Mouse (Mus musculus): ENCODE measurements around the gene Arpc5. TPM values are rescaled to one million over a fixed set of nuclear protein-coding genes. Genes with fewer than 3 reads are reported as not detected.

Gene Arpc5
- 123 and 176 TPM in 2 replicates for polyA plus RNA-seq (2012; rRNA removed)

DNA sequence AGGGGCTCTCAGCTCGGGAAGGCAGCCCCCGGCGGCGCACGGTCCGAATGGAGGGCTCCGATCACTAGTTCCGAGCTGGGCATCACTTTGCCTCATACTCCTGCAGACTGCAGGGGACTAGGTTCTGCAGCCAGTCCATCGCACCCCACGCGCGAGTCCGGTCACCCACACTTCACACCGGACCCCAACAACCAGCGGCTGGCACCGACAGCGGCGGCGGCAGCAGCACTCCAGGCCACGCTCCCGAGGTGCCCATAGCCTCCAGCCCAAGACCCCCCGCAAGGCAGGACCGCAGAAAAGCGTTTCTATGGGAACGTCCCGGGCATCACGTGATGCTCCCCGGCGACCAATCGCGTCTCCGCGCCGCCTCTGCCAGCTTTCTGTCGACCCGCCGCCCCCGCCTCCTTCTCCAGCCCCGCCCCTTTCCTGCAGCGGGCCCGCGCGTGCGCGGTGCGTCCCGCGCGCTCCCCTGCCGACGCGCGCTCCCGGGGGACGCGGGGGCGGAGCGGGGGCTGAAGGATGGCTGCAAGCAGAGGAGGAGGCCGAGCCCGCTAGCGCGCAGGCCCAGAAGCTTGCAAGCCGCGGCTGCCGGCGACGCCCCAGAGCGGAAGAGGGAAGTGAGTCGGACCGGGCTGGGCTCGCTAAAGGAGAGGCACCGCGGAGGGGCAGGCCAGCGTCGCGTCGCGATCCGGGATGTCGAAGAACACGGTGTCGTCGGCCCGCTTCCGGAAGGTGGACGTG is at the start of gene Arpc5, which contains the start of gene Rgl1:
TSS of gene Arpc5 (plus strand) at position 511 of the 741 bp plus-strand sequence.
TSS of gene Rgl1 (minus strand) at position 320 of the 741 bp plus-strand sequence.

DNA sequence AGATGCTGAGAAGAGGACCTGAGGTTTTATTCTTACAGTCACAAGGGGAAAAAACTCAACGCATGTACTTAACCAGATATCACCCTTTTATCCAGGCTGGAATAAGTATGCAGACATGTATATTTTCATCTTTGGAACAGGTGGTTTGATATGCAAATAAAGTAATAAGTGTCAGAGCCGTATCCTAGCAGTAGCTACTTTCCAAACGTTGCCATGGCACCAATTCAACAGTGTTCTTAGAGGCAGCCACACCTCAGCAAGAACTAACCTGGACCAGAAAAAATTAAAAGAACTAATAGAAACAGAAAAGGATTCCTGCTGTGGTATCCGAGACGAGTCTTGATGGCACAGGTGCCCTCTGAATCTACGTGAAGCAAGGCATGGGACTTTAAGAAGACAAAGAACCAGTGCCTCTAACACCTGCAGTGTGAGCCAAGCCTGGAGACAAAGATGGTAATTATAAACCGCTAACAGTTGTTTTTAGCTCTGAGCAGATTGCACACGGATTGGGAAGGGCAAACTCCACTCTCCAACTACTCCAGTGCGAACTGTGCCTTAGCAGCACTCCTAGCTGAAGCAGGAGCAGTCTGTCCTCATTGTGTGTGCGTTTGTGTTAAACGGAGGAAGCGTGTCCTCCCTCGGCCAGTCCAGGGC is 15.9 kb upstream of the Arpc5 start, which contains the start of gene Apobec4:
TSS of gene Apobec4 (plus strand) at position 240 of the 654 bp plus-strand sequence.

DNA sequence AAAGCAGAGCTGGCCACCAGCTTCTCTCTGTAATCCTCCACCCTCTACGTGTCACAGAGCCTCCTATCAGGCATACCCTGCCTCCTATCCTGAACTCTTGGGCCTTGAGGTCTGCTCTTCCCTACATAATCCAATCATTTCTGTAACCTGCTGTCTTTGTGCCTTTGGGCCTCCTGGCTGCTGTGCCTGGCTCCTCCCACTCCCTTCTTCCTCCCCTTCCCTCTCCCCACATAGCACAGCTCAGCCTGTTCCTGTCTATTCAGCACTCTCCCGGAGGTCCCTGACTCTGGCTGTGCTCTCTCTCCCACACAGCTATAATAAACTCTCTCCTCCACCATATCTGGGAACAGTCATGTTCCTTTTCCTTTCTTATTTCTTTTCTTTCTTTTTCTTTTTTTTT is 33.6 kb downstream of the Arpc5 start, which contains the start of gene Ncf2:
TSS of gene Ncf2 (plus strand) at position 298 of the 400 bp plus-strand sequence.

Other genes with a start within 250 kb of the Arpc5 start
- gene Apobec4, start 16.0 kb upstream of the Arpc5 start, polyA plus RNA-seq (2012; rRNA removed): 0.04 TPM in 1 of 2 replicates, not detected in the other
- 12.0 and 16.8 TPM in 2 replicates for gene Rgl1, start 191 bp upstream of the Arpc5 start, polyA plus RNA-seq (2012; rRNA removed)
- gene Ncf2, start 33.7 kb downstream of the Arpc5 start, polyA plus RNA-seq (2012; rRNA removed): 2.9 and 3.2 TPM in 2 replicates
- gene Smg7, start 136.1 kb downstream of the Arpc5 start, polyA plus RNA-seq (2012; rRNA removed): 34.9 and 54.2 TPM in 2 replicates
- 13.6 and 13.8 TPM in 2 replicates for gene Nmnat2, start 188.5 kb downstream of the Arpc5 start, polyA plus RNA-seq (2012; rRNA removed)